Mouse (Mus musculus) adipose tissue, adult 10 weeks (tissue): Measurements from ENCODE around the gene Muc2. TPM values are rescaled to one million over a fixed set of nuclear protein-coding genes. Genes with fewer than 3 reads are reported as not detected.

ENCODE experiments used
- polyA plus RNA-seq: library from polyadenylated mRNA; stranded (reverse); fragments of 350-450 nt; fragmentation: Illumina TruSeq; extraction: RNeasy Lipid Tissue Mini Kit (QIAGEN cat#74804); gene quantifications from one replicate; pipeline ENCODE4 v1.2.3, GENCODE M21; 2014; ENCODE audit warnings: low read depth, low replicate concordance

Gene Muc2
- polyA plus RNA-seq, result 5.9 TPM

DNA sequence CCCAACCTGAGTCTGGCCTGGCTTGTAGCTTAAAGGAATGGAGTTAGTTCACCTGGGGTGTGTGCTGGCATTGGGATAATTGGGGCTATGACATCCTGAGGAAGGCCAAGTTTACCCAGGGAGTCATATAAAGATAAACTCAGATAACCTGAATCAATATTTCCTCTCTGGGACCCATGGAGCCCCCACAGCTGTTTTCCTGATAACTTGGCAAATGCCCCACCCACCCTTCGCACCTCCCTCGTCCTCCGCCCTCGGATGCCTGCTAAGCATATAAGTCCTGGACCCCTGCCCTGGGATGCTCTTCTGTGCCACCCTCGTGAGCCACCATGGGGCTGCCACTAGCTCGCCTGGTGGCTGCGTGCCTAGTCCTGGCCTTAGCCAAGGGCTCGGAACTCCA lies at the start of gene Muc2:
Muc2 (plus strand) TSS at position 301 of the 400 bp plus-strand sequence.

DNA sequence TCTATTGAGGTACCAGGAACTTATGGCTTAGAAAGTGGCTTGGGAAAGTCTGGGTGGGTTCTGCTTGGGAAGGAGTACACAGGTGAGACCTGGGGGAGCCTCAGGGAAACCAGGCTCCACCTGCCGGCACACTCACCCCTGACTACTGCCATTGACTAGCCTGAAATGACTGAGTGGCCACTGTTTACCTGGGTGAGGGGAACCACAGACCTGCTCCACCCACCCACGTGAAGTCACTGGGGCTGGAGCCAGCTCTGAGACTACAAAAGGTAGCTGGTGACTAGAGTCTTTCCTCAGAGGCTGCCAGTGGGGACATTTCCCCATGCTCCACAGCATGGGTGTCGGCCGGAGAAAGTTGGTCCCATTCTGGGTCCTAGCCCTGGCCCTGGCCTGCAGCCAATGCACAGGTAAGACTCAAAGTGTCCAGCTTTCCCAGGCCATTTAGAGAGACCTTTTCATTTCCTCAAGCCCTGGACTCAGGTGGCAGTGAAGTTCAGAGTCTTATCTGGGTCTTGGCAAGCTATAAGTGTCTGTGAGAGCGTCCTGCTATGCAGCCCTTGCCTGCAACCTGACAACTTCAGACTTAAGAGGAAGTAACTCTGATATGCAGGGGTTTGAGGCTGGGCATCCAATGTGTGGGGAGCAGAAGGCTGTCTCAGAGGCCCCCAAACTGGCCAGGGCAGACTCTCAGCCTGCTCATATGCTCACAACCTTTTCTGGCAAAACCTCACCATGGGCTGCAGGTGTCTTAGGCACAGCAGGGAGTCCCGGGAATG lies 98.7 kb downstream of the Muc2 start, which contains the start of gene Muc5ac:
Muc5ac (plus strand) TSS at position 296 of the 776 bp plus-strand sequence.

Other genes with a start within 250 kb of the Muc2 start
- 4.1 TPM for gene Pidd1, start 246.3 kb upstream of the Muc2 start, polyA plus RNA-seq
- 1,068 TPM for gene Rplp2, start 243.0 kb upstream of the Muc2 start, polyA plus RNA-seq
- 949 TPM for gene Pnpla2, start 235.1 kb upstream of the Muc2 start, polyA plus RNA-seq
- gene Cracr2b, start 229.2 kb upstream of the Muc2 start, polyA plus RNA-seq, result 58.5 TPM
- gene Cd151, start 222.9 kb upstream of the Muc2 start, polyA plus RNA-seq, result 308 TPM
- gene Polr2l, start 215.2 kb upstream of the Muc2 start, polyA plus RNA-seq, result 42.2 TPM
- 49.5 TPM for gene Tspan4, start 215.1 kb upstream of the Muc2 start, polyA plus RNA-seq
- gene Chid1, start 150.5 kb upstream of the Muc2 start, polyA plus RNA-seq, result 90.3 TPM
- gene Ap2a2, start 128.2 kb upstream of the Muc2 start, polyA plus RNA-seq, result 55.6 TPM
- gene Muc6, start 35.0 kb upstream of the Muc2 start, polyA plus RNA-seq, result not detected
- gene Muc5ac, start 98.6 kb downstream of the Muc2 start, polyA plus RNA-seq, result not detected
- 66.0 TPM for gene Muc5b, start 148.7 kb downstream of the Muc2 start, polyA plus RNA-seq
- 61.8 TPM for gene Tollip, start 228.2 kb downstream of the Muc2 start, polyA plus RNA-seq